Mouse (Mus musculus) lung, adult 2 months (tissue): ENCODE results near the gene Itm2b. TPM values are rescaled to one million over a fixed set of nuclear protein-coding genes. Genes with fewer than 3 reads are reported as not detected.

Experiments used
- DNase-seq: peaks from one replicate; pipeline ENCODE4 v3.0.0; 2022
- H3K4me1 ChIP-seq: fragments of 200-500 bp; 2 replicates; pipeline ENCODE4 v1.6.1; 2011; ENCODE audit warnings: low read length; ENCODE audit not compliant: control insufficient read depth, insufficient read depth
- H3K4me3 ChIP-seq: fragments of 200-500 bp; replicated peaks from 2 replicates; pipeline ENCODE3; 2011; ENCODE audit warnings: low read depth, mild to moderate bottlenecking, control low read depth, low read length; ENCODE audit errors: extremely low read depth
- CTCF ChIP-seq: fragments of 200-500 bp; IDR thresholded peaks from 2 replicates; pipeline ENCODE4 v1.5.1; 2011; ENCODE audit warnings: mild to moderate bottlenecking, low read length, control low read depth; ENCODE audit not compliant: insufficient read depth
- POLR2A ChIP-seq: fragments of 200-500 bp; IDR thresholded peaks from 2 replicates; pipeline ENCODE4 v1.6.1; 2011; ENCODE audit warnings: low read depth, mild to moderate bottlenecking, control low read depth, low read length, borderline replicate concordance; ENCODE audit errors: extremely low read depth
- WGBS: fragments of 180-500 bp; shearing (Covaris S2); methylation state at CpG from one replicate; pipeline ENCODE4 v1.1.7; 2018; 5-methylcytosine and 5-hydroxymethylcytosine counted together
- polyA plus RNA-seq: library from polyadenylated mRNA; depleted of rRNA; stranded (reverse); fragments of >200 nt; gene quantifications from 2 replicates; pipeline ENCODE4 v1.2.3, GENCODE M21; 2012

The Itm2b gene
- polyA plus RNA-seq, 1 experiment: 1,580 TPM

DNA sequence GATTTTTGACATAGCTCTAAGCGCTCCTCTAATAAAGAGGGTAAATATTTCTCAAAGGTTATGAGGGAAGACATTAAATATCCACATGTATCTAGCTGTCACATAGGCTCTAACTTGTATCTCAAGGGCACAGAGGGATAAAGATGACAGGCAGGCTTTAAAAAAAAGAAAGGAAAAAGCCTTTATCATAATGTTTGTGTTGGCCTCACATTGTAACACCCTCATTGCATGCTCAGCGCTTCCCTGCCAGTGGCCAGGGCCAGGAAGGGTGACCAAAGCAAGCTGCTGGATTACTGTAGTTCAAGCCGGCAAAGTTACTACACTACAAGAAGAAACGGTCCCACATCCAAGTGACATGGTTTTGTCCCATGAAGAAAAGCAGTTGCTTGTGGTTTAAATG is 53.7 kb downstream of the Itm2b start:
- DNase-seq: no peak
- peaks cover 7% of the 10 kb centered on the region; the same call in 1 of the 2 replicates for H3K4me1 ChIP-seq
- TF ChIP-seq CTCF (no peak), POLR2A (no peak)
- 76% methylated on average over 4 of the region's 4 CpGs for WGBS
- no peak overlapping the region for H3K4me3 ChIP-seq

DNA sequence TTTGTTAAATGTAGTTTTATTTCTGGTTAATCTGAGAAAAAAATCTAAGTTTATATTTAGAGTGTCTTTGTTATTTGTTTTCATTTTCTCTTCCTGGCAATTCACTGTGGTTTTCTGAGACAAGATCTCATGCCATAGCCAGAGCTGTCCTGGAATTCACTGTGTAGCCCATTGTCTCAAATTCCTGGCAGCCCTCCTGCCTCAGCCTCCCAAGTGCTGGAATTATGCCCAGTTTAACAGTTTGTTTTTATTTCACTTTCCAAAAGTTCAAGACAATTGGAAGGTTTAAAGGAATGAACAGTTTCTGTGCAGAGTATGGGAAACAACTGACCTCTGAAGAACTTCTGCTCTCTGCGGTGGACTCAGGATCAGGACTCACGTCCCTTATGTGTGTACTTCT is 55.2 kb downstream of the Itm2b start:
- DNase-seq: no peak
- 45% methylated on average over 2 of the region's 2 CpGs for WGBS
- TF ChIP-seq CTCF (no peak), POLR2A (no peak)
- peaks cover 7% of the 10 kb centered on the region; the same call in 1 of the 2 replicates for H3K4me1 ChIP-seq
- no peak overlapping the region for H3K4me3 ChIP-seq

DNA sequence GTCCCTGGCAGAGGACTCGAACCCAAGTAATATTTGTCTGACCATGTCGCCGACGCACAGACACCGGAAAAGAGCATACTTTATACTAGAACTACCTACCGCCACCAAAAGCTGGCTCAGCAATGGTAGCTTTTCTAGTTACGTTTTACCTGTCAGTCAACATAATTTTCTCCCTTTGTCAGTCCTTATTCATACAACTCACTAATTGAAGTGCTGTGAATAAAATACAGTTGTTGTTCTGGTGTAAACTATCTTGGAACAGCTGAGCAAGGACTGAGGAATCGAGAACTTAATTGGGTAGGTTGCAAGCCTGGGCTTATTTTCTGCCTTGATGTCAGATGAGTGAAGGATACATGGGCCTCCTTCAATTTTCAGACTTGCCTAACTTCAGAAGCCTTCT is 58.6 kb downstream of the Itm2b start:
- WGBS: 5% methylated on average over 8 of the region's 8 CpGs
- TF ChIP-seq POLR2A: no peak
- TF ChIP-seq CTCF: no peak
- DNase-seq: no peak
- Histone ChIP-seq H3K4me1 (peaks cover 5% of the 10 kb centered on the region), H3K4me3 (peak overlapping the region; percentile 71)

DNA sequence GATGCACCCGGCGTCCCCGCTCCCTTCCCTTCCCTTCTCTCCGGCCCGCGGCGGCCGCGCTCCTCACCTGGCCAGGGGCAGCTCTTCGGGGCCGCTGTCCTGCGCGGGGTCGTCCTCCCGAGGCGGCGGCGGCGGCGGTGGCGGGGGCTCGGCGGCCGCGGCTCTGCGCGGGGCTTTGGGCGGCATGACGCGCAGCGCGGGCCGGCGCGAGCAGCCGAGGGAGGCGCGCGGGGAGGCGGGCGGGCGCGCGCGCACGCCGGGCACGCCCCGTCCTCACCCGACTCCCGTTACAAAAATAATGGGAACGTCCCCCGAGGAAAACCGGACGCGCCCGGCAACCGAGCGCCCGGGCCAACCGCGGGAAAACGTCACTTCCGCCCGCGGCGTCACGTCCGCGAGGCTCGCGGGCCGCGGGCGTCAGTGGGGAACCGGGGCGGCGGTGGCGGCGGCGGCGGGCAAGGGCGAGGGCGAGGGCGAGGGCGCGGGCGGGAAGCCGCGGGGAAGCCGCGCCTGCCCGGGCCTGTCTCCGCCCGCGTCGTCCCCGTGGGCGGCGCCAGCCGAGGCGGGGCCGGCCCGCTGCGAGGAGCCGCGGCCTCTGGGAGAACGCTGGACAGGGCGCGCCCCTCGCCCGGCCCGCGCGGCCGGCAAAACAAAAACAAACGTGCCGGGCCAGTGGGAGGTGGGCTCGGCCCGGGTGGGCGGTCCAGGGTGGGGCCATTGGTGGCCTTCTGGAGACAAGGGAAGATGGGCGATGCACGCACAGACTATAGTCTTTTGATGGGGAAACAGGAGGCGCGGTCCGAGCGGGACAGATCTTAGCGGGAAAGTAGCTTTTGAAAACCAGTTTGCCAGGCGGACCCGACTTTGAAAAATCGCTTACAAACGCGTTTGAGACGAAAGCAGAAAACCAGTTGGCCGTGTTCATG is 59.4 kb downstream of the Itm2b start, which contains the start of gene Rb1:
Rb1 (minus strand) TSS at position 367 of the 926 bp plus-strand sequence.
- peak within 1 kb of the TSS; percentile 71 for H3K4me3 ChIP-seq
- TF ChIP-seq CTCF (no peak), POLR2A (peak; percentile 64; the same call in 1 of the 2 replicates)
- DNase-seq: peak; percentile 83
- H3K4me1 ChIP-seq: peaks cover 5% of the 10 kb centered on the region
- WGBS: under 1% methylated on average over 117 of the region's 135 CpGs

DNA sequence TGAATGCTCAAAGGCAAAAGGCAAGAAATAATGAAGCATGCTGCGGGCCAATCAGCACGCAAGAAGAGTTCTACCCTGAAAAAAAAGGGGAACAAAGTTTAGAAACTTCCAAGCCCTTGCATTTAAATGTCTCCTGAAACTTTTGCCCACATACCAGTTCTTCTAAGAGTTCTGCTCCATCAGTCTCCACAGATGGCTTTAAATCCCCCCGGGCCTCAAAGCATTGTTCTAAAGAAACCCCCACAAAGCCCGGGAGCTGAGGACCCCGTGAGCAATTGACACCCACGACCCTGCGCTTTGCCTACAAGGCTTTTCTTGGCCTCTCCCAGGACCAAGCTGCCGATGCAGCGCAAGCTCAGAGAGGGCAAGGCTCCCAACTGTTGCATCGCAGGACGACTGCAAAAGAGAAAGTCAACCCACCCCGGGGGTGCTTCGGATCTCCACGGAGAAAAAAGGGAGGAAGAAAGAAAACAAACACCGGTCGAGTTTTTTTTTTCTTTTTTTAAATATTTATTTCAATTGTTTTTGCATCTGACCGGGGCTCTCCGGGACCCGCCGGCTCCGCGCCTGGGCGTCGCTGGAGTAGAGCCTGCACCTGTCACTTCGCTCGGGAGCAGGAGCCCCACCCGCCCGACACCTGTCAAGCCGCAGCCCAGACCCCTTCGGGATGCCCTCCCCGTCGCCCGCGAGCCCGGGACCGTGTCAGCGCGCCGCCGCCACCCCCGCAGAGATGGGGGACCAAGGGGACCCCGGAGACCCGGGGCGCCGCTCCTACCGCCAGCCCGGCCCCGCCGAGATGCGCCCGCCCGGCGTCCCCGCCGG is 60.2 kb downstream of the Itm2b start:
- TF ChIP-seq CTCF: no peak
- TF ChIP-seq POLR2A: no peak
- peak overlapping the region; percentile 71 for H3K4me3 ChIP-seq
- WGBS: 2% methylated on average over 55 of the region's 55 CpGs
- DNase-seq: peak; percentile 66
- H3K4me1 ChIP-seq: peaks cover 3% of the 10 kb centered on the region

DNA sequence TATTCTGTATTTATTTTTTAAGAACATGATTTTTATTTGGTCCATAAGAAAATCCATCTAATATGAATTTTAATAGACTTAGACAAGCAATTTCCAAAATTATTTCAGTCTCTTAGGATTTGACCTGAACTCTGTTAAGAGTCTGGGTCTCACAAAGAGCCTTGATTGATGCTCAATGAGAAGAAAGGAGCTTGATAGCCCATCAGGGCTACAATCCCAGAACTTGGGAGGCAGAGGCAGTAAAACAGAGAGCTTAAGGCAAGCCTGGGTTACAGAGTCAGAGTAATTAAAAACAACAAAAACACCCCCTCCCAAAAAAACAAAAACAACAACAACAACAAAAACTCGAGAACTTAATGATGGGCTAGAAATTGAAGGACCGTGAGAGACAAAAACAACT is 61.1 kb downstream of the Itm2b start:
- 64% methylated on average over 2 of the region's 2 CpGs for WGBS
- H3K4me3 ChIP-seq: no peak overlapping the region
- TF ChIP-seq CTCF (no peak), POLR2A (no peak)
- DNase-seq: no peak
- H3K4me1 ChIP-seq: peaks cover 5% of the 10 kb centered on the region

DNA sequence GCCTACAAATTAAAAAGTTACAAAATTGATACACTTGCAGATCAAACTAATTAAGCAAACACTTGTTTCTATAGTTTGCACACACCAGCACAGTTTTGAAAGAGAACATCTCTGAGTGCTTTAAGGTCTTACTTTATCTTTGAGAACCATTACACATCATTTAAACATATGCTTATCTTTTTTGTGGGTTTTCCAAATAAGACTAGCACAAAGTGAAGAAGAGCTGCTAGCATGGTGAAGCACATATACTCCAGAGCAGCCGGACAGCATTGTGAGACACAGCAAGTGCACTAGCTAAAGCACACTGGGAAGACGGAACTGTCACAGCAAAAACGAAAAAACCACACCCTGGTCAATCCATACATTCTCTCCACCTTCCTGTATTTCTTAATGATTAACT is 62.9 kb downstream of the Itm2b start:
- no peak for DNase-seq
- Histone ChIP-seq H3K4me3 (no peak overlapping the region), H3K4me1 (peaks cover 5% of the 10 kb centered on the region)
- no peak for TF ChIP-seq POLR2A
- 80% methylated on average over 3 of the region's 3 CpGs for WGBS

DNA sequence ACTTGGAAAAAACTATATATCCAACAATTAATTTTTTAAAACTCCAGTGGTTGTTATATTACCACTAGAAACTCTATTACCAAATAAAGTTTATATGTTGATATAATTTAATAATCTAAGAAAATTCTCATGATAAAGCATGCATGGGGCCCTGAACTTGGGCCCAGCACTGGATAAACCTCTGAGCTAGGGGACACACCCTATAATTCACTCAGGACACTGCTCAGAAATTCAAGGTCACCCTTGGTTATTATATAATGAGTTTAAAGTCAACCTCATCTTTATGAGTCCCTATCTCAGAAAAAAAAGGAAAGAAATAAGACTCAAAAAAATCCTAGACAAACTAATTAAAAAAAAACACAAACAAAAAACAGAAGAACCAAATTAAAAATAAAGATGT is 68.2 kb downstream of the Itm2b start:
- Histone ChIP-seq H3K4me3 (no peak overlapping the region), H3K4me1 (peaks cover 6% of the 10 kb centered on the region; the same call in 1 of the 2 replicates)
- DNase-seq: no peak
- TF ChIP-seq CTCF: no peak
- no peak for TF ChIP-seq POLR2A

DNA sequence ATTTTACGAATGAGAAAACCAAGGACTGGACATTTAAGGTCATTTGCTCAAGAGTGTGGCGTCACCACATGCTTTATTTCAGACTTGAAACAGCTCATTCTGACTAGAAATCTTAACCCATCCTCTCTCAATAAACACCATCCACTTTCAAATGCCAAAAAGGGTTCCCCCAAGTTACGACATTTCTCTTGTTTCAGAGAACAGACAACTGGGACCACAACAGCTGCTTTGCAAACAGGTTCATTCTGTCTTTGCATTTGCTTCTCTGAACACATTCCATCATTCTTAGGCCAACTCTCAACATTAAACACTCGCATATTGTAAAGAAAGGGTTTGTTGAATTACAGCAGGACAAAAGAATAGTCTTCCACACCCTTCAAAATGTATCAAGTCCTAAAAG is 71.2 kb downstream of the Itm2b start:
- TF ChIP-seq CTCF (no peak), POLR2A (no peak)
- WGBS: 73% methylated on average over 4 of the region's 4 CpGs
- Histone ChIP-seq H3K4me1 (peaks cover 4% of the 10 kb centered on the region; the same call in 1 of the 2 replicates), H3K4me3 (no peak overlapping the region)
- no peak for DNase-seq

DNA sequence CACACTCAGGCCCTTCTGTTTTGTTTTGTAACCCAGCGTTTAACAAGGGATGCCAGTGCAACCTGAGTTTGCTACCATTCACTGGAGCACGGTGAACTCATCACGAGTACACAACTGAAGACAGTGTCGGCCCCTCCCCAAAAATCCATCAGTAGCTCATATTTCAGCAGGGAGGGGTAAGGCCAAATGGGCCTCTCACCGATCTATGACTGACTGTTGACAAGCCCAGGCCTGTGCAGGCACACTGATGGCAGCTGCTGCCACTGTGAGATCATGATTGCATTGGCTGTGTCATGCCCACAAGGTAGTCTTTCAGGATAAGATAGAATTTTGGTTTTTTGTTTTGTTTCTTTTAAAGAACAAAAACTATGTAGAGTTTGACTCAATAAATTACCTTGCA is 71.7 kb downstream of the Itm2b start:
- TF ChIP-seq POLR2A (no peak), CTCF (no peak)
- no peak overlapping the region for H3K4me3 ChIP-seq
- no peak for DNase-seq
- 52% methylated on average over 5 of the region's 5 CpGs for WGBS
- H3K4me1 ChIP-seq: peaks cover 4% of the 10 kb centered on the region; the same call in 1 of the 2 replicates
